Mouse (Mus musculus): ENCODE results near the gene Slamf6.

- TF ChIP-seq CTCF (IDR thresholded peaks at IDR 0.05; ENCODE audit: low read depth), result no peak
- TF ChIP-seq EP300 (IDR thresholded peaks at IDR 0.05; ENCODE audit: low read depth), result no peak
Observed at GRCm38 (mm10) chr1:171991883-171992282, 74.6 kb downstream of the Slamf6 start.
